Mouse (Mus musculus): Measurements from ENCODE around the gene Rpn1.
A peak's percentile ranks its signal among the peaks of the same experiment; 100 is the strongest.

The Rpn1 gene

DNA sequence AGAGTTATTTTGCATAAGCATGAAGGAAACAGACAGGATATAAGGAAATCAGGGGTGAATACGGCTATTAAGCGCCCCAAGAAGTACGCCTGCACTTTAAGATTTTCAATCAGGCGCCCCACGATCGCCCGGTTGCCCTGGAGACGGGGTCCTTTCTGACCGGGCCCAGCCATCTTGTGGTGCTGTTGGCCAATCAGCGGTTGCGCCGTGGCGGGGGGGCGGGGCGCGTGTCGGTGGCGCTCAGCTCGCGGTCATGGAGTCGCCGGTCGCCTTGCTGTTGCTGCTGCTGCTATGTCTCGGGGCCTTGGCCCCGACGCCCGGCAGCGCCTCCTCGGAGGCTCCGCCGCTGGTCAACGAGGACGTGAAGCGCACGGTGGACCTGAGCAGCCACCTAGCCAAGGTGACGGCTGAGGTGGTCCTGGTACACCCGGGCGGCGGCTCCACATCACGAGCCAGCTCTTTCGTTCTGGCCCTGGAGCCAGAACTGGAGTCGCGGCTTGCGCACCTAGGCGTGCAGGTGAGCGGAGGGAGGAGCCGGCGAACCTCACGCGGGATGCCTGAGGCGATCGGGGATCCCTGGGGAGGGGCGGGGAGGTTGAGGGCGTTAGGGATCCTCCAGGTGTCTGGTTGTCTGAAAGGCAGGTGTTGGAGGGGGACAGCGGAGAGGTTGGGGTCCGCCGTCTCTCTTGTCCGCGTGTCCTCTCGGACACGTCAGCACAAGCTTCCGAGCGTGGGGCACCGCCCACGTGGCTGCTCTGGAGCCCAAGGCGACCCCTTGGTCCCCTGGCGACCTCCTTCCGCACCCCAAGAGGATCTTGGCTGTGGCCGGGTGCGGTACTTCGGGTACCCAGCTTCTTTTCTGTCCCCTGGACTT, at the start of gene Rpn1:
Gene Rpn1 (plus strand): TSS at position 205 of the 874 bp plus-strand sequence.
- peak; percentile 98 for DNase-seq

DNA sequence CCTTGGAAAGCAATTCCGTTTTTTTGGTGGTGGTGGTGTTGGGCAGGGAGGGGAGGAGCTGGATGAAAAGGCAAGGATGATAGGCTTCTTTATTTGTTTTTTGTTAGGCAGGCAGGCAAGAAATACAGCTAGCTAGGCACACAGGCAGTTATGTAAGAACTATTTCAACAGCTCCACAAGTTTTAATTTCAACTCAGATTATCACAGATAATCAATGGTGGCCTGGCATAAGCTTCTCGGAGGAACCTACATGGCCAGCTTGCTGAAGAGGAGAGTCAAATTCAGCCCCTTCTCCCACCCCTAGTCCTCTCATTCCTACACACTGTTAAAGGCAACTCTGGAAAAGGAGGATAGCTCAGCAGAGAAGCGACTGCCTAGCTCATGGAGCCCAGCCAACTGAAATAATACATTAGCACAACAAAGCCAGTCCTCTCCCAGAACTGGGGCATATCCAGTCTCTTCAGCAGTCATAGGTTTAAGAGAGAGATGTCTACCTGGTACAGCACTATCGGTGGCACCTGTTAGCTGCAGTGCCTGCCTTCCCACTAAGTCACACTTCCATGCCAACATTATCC, 46.7 kb upstream of the Rpn1 start:
- DNase-seq, result peak; percentile 25

DNA sequence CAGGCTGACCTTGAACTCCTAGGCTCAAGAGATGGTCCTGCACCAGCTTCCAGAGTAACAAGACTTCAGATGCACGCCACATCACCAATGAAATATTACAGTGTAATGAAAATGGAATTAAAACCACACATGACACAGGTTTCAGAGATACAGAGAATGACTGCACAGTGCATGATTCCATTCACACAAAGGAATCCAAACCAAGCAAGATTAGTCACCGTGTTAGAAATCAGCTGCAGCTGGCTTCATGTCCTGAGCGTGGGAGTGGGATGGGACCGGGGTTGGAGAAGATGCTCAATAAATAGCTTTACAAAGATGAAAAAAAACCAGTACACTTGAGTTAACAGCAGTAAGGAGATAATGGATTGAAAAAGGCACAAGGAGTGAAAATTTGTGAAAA, 44.9 kb upstream of the Rpn1 start:
- no peak for DNase-seq

DNA sequence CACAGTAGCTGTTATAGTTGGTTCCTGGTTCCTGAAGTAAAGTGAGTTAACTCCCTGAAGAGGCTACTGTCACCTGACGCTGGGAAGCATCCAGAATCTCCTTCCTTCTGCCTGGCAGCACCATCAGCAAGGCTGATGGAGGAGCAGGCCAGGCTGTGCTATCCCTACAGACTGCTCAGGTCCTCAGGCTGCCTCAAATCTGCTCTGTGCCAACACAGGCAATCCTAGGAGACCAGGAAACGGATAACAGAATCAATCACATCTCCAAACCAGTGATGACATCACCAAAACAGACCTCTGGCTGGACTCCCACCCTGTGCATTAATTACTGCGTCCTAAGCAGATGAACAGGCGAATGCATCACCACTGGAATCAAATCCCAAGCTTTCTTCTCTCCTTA, 43.1 kb upstream of the Rpn1 start:
- no peak for DNase-seq

DNA sequence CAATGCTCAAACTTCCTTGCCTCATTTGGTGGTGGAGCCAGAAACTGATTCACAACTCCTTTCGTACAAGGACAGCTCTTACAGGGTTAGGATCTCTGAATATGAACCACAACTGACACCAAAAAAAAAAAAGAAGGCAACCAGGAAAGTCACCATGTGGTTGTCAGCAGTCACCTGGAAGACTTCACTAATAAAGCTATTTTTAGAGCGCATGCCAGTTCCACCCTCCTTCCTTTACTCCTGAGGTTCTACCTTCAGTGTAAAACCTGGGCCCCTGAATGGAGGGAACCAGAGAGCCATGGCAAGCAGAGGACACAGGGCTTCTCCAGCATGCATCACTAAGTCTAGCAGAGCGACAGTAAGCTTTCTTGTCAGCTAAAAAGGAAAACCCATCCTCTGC, 41.9 kb upstream of the Rpn1 start:
- no peak for DNase-seq

DNA sequence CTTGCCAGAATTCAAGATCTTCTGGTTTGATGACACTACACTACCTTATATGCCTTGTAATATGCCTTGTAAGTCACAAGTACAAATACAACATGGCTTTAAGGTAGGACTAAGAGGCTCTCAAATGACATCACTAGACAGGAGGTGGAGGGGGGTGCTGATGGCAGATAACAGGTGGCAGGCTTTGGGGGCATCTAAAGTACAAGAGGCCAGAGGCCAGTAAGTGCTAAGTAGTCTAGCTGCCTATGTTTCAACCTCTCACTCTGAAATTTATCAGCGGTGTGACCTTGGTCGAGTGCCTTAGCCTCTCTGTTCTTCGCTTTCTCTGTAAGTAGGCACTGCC, 40.1 kb upstream of the Rpn1 start:
- DNase-seq, result no peak

DNA sequence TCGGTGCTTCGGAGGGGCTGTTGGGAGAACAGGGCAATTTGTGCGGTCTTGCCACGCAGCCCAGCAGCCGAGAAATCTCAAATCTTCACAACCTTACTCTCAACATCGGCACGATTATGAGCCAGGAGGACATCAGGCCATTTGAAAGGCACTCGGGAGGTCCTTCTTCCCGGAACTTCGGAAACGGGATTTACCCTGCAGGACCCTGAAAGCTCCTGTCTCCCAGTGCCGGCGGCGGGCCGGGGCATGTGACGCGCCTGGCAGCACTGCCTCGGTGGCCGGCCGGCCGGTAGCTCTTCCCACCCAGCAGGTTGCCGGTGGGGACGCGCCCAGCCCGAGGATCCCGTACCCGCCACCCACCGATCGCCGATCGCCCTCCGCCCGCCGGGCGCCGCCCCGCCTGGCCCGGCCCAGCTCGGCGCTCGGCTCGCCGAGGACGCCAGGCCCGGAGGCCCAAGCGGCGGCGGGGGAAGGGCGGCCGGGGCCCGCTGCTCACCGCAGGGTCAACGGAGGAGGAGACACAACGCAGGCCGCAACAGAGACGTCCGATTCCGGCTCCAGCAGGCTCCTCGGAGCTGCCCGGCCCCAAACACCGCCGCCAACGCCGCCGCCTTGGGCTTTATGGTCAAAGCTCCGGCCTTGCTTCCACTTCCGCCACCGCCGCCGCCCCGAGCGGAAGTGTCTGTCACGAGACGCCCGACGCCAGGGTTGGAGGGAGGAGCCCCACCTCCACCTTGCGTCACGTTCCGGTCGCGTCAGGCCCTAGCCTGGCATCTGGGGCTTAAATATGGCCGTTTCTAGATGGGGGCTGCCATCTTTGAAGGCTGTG, 39.5 kb upstream of the Rpn1 start, which contains the start of gene Rab7:
Gene Rab7 (minus strand): TSS at position 694 of the 829 bp plus-strand sequence.
- peak; percentile 97 for DNase-seq

DNA sequence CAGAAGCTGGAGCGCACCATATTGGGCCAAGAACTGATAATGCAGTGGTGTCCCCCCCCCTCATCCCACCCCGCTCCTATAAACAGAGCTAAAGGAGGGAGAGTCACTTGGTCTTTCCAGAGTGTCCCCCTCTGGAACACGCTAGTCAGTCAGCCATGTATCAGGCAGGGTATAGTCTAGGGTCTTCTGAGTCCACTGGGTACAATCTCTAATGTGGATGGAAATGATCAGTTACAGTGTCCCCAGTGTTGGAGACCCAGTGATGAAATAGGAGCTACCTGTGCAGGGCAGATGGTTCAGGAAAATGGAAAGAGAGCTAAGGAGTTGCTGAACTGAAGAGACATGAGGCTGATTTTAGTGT, 38.9 kb upstream of the Rpn1 start:
- DNase-seq, result no peak

DNA sequence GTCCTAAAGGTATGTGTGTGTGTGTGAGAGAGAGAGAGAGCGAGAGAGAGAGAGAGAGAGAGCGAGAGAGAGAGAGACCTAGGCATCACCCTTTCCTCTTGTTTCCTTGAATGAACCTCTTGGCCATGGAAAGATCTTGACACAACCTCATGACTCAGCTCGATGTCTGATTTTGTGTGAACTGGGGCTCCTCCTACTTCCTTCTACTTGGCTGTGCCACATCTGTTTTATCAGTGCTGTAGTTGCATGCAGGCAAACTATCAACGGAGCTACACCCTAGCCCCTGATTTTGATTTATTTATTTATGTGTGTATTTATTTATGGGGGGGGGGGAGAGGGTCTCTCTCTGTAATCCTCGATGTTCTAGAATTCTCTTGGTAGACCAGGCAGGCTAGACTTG, 36.4 kb upstream of the Rpn1 start:
- DNase-seq, result no peak

DNA sequence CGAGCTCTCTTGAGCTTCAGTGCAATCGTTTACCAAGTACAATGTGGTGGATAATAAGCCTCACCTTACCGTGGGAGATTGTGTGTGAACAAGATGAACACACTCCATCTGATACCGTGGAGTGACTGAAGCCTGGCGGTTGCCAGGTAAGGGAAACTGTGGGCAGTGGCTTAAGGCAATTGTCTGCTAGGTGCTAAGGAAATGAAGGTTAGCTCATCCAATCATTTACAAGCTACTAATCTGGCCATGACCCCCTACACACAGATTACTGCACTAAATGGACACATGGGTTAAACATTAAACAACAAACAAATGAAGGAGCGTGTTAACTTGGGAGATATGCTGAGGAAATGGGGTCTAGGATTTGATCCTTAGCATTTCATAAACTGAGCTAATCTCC, 35.3 kb upstream of the Rpn1 start:
- DNase-seq, result no peak

DNA sequence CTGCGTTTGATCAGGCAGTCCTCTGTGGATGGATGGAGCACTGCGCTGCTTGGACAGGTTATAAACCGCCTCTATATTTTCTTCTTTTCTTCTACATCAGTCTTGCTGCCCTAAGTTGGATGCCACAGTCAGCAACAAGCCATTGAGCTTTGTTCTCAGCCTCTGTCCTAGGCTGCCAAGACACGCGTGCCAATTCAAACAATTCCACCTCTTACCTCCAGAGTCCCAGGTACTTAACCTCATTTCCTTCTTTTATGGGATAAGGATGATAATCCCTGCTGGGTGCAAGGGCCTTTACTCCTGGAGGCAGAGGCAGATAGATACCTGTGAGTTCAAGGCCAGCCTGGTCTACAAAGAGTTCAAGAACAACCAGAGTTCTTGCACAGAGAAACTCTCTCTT, 33.1 kb upstream of the Rpn1 start:
- no peak for DNase-seq

DNA sequence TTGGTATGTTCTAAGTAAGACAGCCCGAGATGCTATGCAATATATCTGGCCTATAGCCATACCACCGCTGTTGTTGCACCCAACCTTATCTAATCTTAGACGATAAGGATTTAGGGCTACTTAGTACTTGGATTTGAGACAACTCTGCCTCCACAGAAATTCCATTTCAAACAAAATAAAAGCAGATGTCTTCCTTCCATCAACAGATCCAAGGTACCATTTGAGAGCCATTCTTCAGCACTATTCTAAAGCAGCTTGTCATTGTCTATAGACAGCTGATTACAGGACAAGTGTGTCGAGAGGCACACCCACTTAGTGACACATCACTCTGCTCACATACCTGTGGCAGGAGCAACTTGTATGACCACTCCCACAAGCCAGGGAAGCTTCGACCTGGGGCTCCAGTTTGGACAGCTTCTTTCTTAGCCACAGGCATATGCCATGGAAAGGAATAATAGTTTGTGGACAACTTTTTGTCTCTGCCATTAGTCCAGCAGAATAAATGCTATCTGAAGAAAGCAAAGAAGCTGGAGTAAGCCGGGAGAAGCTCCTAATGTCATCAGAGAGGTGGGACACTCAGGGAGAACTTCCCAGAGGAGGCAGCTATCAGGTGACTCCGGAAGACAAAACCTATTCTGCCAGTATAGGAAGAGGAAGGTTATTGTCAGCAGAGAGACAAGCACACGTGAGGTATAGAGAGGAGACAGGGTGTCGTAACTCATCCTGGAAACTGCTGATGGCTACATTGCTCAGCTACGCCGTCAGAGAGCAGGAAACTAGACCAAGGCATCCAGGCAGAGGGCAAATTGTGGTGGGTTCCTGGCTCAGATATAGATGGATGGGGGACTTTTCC, 30.8 kb upstream of the Rpn1 start:
- no peak for DNase-seq

DNA sequence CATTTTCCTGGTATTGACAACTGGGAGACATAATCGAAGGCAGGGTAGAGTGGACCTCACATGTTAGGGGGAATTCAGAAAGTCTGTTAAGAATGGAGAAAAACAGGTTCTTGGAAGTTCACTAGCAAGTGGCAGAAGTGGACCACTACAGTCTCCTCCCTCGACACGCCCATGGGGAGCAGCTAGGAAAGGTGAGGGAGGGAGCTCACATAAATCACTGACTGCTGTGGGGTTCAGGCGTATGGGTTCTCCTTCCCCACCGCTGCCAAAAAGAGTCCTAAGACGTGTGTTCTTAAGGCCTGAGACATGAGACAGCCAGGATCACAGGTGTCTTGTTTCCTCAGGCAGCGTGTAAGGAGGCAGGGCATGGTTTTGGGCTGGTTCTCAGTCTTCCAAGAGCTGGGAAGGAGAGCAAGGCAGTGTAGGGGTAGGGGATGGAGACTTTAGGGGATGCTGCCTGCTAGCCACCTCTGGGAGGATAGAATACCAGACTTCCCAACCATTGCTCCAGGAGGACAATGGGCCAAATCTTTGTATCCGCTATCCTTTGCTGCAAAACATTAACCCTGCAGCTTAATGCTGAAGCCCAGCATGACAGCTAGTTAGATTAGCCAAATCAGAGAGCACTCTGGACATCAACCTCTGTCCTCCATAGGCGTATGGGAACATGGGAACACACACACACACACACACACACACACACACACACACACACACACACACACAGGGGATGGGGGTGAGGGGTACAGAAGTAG, 30.0 kb upstream of the Rpn1 start:
- no peak for DNase-seq

DNA sequence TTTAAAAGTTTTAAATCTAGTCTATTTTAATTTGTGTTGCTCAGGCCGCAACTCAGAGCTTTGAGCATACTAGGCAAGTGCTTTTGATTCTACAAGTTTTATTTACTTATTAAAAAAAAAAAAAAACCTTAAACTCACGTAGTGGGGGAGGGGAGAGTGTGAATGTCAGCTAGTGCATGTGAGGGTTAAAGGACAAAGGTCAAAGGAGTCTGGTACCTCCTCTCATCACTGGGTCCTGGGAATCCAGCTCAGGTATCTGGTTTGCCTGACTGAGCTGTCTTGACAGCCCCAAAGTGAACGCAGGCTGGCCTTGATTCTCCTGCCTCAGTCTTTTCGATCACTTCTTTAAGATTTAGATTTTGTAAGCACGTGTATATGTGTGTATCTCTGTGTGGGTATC, 28.6 kb upstream of the Rpn1 start:
- no peak for DNase-seq

DNA sequence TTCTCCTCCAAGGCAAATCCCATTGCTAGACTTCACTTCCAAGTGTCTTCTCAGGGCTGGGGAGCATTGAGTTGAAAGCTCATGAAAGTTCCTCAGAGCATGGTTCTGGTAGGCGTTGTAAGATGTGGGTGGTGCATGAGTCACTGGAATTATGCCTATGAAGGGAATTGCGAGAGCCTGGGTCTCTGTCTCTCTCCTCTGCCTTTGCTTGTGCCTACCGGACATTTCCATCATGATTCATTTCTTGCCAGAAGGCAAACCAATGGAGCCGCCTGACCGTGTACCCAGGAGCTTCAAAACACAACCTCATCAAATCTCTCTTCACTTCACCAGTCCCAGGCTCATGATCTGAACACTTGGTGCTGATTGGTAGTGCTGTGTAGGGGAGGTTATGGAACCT, 27.4 kb upstream of the Rpn1 start:
- DNase-seq, result no peak

DNA sequence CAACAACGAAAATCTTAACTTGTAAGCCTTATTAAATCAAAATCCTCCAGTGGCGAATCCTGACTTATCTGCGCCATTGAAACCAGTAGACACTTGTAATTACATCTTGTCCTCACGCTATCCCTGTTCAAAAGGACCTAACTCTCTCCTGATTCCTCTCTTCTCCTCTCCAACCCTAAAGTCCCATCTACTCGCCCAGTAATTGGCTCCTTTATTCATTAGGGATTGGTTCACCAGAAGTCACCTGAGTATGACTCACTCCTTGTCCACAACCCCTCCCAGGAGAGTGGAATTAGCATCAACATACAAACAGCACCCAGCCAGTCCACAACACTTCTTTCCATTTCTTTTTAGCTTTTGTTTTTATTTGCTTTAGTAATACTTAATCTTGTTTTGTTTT, 24.4 kb upstream of the Rpn1 start:
- no peak for DNase-seq

DNA sequence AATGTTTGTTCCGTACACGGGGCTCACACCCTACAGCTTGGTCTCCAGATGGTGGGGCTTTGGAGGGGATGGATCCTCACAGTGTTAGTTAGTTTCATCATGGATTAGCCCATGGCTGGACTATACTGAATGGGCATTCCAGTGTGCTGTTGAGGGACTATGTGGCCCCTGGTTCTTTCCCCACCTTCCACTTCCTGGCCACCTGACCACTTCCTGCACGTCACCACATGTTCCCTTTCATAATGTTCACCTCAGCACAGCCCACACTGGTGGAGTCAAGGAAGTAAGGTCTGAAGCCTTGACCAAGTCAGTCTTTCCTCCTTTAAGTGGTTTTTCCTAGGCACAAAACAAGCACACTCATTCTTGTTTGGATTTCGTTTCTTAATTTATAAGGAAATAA, 23.7 kb upstream of the Rpn1 start:
- no peak for DNase-seq

DNA sequence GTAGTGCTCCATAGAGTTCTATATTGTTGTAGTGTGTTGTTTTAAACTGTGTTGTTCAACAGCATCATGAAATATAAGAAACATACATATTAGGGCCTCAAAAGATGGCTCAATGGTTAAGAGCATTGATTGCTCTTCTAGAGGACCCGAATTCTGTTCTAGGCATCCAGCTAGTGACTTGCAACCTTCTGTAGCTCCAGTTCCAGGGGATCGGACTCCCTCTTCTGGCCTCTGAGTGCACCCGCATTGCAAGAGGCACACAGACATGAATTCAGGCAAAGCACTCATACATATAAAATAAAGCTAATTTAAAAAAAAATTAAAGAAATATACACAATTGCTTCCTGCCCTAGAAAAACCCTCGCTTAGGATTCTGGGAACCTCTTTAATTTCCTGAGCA, 22.9 kb upstream of the Rpn1 start:
- no peak for DNase-seq

DNA sequence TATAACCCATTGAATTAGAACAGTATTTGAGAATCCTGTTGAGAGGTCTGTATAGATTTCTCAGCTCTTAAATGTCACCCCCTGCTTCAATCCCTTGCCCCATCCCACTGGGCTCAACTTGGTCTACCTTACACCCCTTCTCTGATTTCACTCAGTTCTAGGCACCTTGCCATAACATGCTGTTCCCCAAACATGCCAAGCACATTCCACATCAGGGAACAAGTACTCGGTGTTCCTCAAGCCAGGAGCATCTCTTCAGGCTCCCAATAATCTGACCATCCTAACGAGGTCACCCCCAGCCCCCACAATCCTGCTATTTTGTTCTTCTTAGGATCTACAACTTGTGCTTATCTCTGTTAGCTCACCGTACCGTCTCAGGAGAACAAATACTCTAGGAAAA, 21.9 kb upstream of the Rpn1 start:
- no peak for DNase-seq

DNA sequence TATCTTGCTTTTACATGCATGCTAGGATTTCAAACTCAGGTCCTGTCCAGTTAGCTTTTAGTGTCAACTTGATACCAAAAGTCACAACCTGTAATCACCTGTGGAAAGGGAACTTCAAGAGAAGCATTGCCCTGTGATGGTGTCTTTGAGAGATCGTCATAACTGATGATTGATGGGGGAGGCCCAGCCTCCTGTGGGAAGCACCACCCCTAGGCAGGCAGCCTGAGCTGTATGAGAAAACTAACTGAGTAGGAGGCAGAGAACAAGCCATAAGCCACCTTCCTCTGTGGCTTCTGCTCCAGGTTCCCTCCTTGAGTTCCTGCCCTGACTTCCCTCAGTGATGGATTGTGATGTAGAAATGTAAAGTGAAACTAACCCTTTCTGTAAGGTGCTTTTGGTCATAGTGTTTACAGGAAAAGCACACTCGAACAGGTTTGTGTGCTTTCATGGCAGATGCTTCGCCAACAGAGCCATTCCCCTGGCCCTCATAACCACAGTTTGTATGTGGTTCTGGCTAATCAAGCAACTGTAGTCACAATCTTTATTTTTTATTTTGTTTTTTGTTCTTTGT, 20.1 kb upstream of the Rpn1 start:
- no peak for DNase-seq

DNA sequence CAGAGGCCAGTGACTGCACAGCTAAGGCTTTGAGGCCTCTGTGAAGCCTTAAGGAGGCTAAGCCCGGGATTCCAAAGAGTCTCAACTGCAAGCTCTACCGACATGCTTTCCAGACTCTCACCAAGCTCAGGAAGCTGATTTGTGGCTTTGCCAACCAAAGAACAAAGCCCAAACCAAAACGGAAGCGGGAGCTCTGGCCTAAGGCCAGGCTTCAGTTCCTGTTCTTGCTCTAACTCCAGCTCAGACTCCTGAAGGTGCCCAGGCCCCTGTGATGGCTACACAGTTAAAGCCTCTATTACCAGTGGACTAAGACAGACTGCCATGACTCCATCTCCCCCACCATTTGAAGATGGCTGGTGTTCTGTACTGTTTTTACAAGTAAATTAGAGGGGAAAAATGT, 19.2 kb upstream of the Rpn1 start:
- DNase-seq, result peak; percentile 80

DNA sequence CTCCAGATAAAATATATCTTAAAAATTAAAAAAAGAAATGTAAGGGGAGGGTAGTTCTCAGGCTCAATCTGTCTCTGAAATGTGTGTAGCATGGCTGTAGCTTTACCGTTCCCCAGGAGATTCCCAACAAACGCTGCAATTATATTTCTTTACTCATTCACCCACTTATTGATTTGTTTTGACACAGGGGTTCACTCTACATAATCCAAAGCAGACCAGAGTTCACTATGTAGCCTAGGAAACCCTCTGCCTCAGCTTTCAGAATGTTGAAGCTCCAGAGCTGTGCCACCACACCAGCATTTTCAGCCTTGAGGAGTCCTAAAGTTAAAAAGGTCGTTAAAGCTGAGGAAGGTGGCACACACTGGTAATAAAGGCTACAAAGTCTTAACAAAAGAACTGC, 18.3 kb upstream of the Rpn1 start:
- DNase-seq, result no peak

All from kidney, postnatal 14 days (tissue).